In genomic region chr3:109747593-109747992, GRCm38 (mm10) we compare ENCODE assay signal across 5 mouse cellular contexts.
DNase-seq lines count a peak whose midpoint lies in the region; ATAC-seq lines count a peak whose summit lies in the region.
"Not testable (repeated sequence)": the region's sequence is repeated elsewhere in the genome, so short reads cannot be mapped to it uniquely, and the experiment has no call there.

No protein-coding gene starts in this region.

- peak; percentile 33 for DNase-seq in 416B (ENCODE audit: low read depth)
- peak; percentile 1 for DNase-seq in splenic B cell, adult 2 months (ENCODE audit: low read depth, low spot score)

- H3K36me3 ChIP-seq in splenic B cell, adult 2 months (ENCODE audit: control insufficient read depth, insufficient read depth, low read length, poor library complexity, severe bottlenecking) = not testable (repeated sequence)

- not testable (repeated sequence) for H3K27me3 ChIP-seq in splenic B cell, adult 2 months (ENCODE audit: control insufficient read depth, insufficient read depth, low read length, poor library complexity, severe bottlenecking)

- peak; percentile 97 for ATAC-seq in granulocyte monocyte progenitor cell, adult 5-6 weeks (replicated peaks; ENCODE audit: poor library complexity, severe bottlenecking)
- peak; percentile 28 for ATAC-seq in inflammation-experienced regulatory T-cells, adult 6 months
- ATAC-seq in megakaryocyte, adult 5-6 weeks (ENCODE audit: poor library complexity, severe bottlenecking) = peak; percentile 81

Comparison
In these comparisons a context has a peak if more than half of its experiments do, and no peak if none do; other contexts are left out.
1. Peak in every context shown above with its lines: DNase-seq and ATAC-seq.
2. ATAC-seq: peak in every context shown above with its lines; median percentile 97 in granulocyte monocyte progenitor cell, adult 5-6 weeks; 81 in megakaryocyte, adult 5-6 weeks; 28 in inflammation-experienced regulatory T-cells, adult 6 months.